Mouse (Mus musculus) forebrain, embryonic 14.5 days (tissue): ENCODE measurements around the gene Sprn. TPM values are rescaled to one million over a fixed set of nuclear protein-coding genes. Genes with fewer than 3 reads are reported as not detected.
"Not testable (repeated sequence)": the region's sequence is repeated elsewhere in the genome, so short reads cannot be mapped to it uniquely, and the experiment has no call there.

Source experiments
- ATAC-seq: fragments of 200-750 bp; cut with Nextera tagmentation; 2 replicates; pipeline ENCODE4 v1.8.0; 2017; ENCODE audit warnings: mild to moderate bottlenecking, moderate library complexity
- DNase-seq: peaks from one replicate; pipeline ENCODE4 v3.0.0-alpha.2; 2015; ENCODE audit warnings: low spot score
- H3K27ac ChIP-seq: fragments of 300-500 bp; sonication (generic); 2 replicates; pipeline ENCODE4 v1.5.1; 2014; ENCODE audit warnings: low read depth, mild to moderate bottlenecking, control low read depth, low read length, moderate library complexity
- H3K27me3 ChIP-seq: fragments of 300-500 bp; sonication (generic); replicated peaks from 2 replicates; pipeline ENCODE4 v1.6.1; 2014; ENCODE audit warnings: low read length, control low read depth, mixed read lengths; ENCODE audit not compliant: control insufficient read depth, insufficient read depth
- H3K36me3 ChIP-seq: fragments of 300-500 bp; sonication (generic); 2 replicates; pipeline ENCODE4 v1.6.1; 2014; ENCODE audit warnings: low read length, control low read depth; ENCODE audit not compliant: control insufficient read depth, insufficient read depth
- H3K4me1 ChIP-seq: fragments of 300-500 bp; sonication (generic); 2 replicates; pipeline ENCODE4 v1.6.1; 2014; ENCODE audit warnings: antibody characterized with exemption, low read length, control low read depth; ENCODE audit not compliant: control insufficient read depth, insufficient read depth
- H3K4me2 ChIP-seq: fragments of 300-500 bp; sonication (generic); 2 replicates; pipeline ENCODE4 v1.6.1; 2014; ENCODE audit warnings: mild to moderate bottlenecking, control low read depth, low read length
- H3K4me3 ChIP-seq: fragments of 300-500 bp; sonication (generic); 2 replicates; pipeline ENCODE4 v1.5.1; 2014; ENCODE audit warnings: low read depth, low read length, control low read depth
- H3K9ac ChIP-seq: fragments of 300-500 bp; sonication (generic); 2 replicates; pipeline ENCODE4 v1.6.1; 2014; ENCODE audit warnings: mild to moderate bottlenecking, low read length, control low read depth, moderate library complexity
- H3K9me3 ChIP-seq: fragments of 300-500 bp; sonication (generic); replicated peaks from 2 replicates; pipeline ENCODE4 v1.6.1; 2016; ENCODE audit warnings: low read length, control low read depth, mixed read lengths; ENCODE audit not compliant: control insufficient read depth
- WGBS: fragments of 180-500 bp; shearing (Covaris S2); extraction: QIAGEN DNeasy Blood & Tissue Kit; methylation state at CpG from one replicate; pipeline ENCODE4 v1.1.7; 2014; 5-methylcytosine and 5-hydroxymethylcytosine counted together
- polyA plus RNA-seq: library from polyadenylated mRNA; unstranded; fragments of >200 nt; fragmentation: Nextera tagmentation; extraction: Ambion mirVana; gene quantifications from 2 replicates; pipeline ENCODE4 v1.2.1, GENCODE M21; 2014

Gene Sprn
- polyA plus RNA-seq, 1 experiment from 2014 or later: 7.9 TPM

GRCm38 (mm10) chr7:140135106-140135770 lies 19.4 kb downstream of the Sprn start:
- ATAC-seq (no peak), DNase-seq (no peak)
- no peak overlapping the region for H3K4me2 ChIP-seq
- H3K9me3 ChIP-seq: no peaks in the 10 kb centered on the region
- peaks cover 3% of the 10 kb centered on the region; the same call in 1 of the 2 replicates for H3K4me1 ChIP-seq
- 90% methylated on average over 5 of the region's 5 CpGs for WGBS
- H3K4me3 ChIP-seq: no peak overlapping the region
- H3K27ac ChIP-seq: no peak overlapping the region
- no peaks in the 10 kb centered on the region for H3K36me3 ChIP-seq
- H3K27me3 ChIP-seq: no peaks in the 10 kb centered on the region
- H3K9ac ChIP-seq: no peak overlapping the region

GRCm38 (mm10) chr7:140134033-140134432 lies 20.6 kb downstream of the Sprn start:
- not testable (repeated sequence) for H3K9me3 ChIP-seq, H3K4me3 ChIP-seq, ATAC-seq, DNase-seq, H3K27me3 ChIP-seq, H3K36me3 ChIP-seq, H3K4me2 ChIP-seq, H3K4me1 ChIP-seq, H3K9ac ChIP-seq, H3K27ac ChIP-seq
- WGBS: 90% methylated on average over 4 of the region's 7 CpGs

- H3K27me3 ChIP-seq, H3K4me1 ChIP-seq, ATAC-seq, H3K9ac ChIP-seq, H3K4me2 ChIP-seq, H3K27ac ChIP-seq, H3K36me3 ChIP-seq, H3K9me3 ChIP-seq, DNase-seq, H3K4me3 ChIP-seq: not testable (repeated sequence)
- WGBS: 83% methylated on average over 7 of the region's 7 CpGs
These were observed 22.5 kb downstream of the Sprn start for GRCm38 (mm10) chr7:140132184-140132583.

- H3K27me3 ChIP-seq: no peaks in the 10 kb centered on the region
- WGBS: 89% methylated on average over 2 of the region's 2 CpGs
- H3K4me1 ChIP-seq: no peaks in the 10 kb centered on the region
- H3K4me3 ChIP-seq: no peak overlapping the region
- no peak overlapping the region for H3K4me2 ChIP-seq
- ATAC-seq: no peak
- no peak overlapping the region for H3K27ac ChIP-seq
- DNase-seq: no peak
- H3K9me3 ChIP-seq: no peaks in the 10 kb centered on the region
- H3K36me3 ChIP-seq: no peaks in the 10 kb centered on the region
- no peak overlapping the region for H3K9ac ChIP-seq
These were observed 26.8 kb downstream of the Sprn start for GRCm38 (mm10) chr7:140127911-140128310.

- ATAC-seq (no peak), DNase-seq (no peak)
- H3K4me3 ChIP-seq: no peak overlapping the region
- H3K27ac ChIP-seq: no peak overlapping the region
- no peaks in the 10 kb centered on the region for H3K36me3 ChIP-seq
- WGBS: 89% methylated on average over 3 of the region's 3 CpGs
- no peak overlapping the region for H3K9ac ChIP-seq
- no peaks in the 10 kb centered on the region for H3K9me3 ChIP-seq
- no peaks in the 10 kb centered on the region for H3K27me3 ChIP-seq
- no peak overlapping the region for H3K4me2 ChIP-seq
- no peaks in the 10 kb centered on the region for H3K4me1 ChIP-seq
These were observed 27.7 kb downstream of the Sprn start for GRCm38 (mm10) chr7:140126934-140127333.

GRCm38 (mm10) chr7:140126022-140126350 lies 28.7 kb downstream of the Sprn start:
- DNase-seq (no peak), ATAC-seq (no peak; the same call in 1 of the 2 replicates)
- no peaks in the 10 kb centered on the region for H3K27me3 ChIP-seq
- no peaks in the 10 kb centered on the region for H3K36me3 ChIP-seq
- no peak overlapping the region for H3K27ac ChIP-seq
- H3K4me3 ChIP-seq: peak overlapping the region; percentile 67
- WGBS: 10% methylated on average over 5 of the region's 5 CpGs
- H3K4me2 ChIP-seq: peak overlapping the region; percentile 82
- no peaks in the 10 kb centered on the region for H3K4me1 ChIP-seq
- H3K9me3 ChIP-seq: no peaks in the 10 kb centered on the region
- H3K9ac ChIP-seq: peak overlapping the region; percentile 82

- H3K4me1 ChIP-seq: no peaks in the 10 kb centered on the region
- peak overlapping the region; percentile 67 for H3K4me3 ChIP-seq
- no peak overlapping the region for H3K27ac ChIP-seq
- ATAC-seq (peak; percentile 97), DNase-seq (peak; percentile 90)
- no peaks in the 10 kb centered on the region for H3K27me3 ChIP-seq
- peak overlapping the region; percentile 82 for H3K9ac ChIP-seq
- H3K36me3 ChIP-seq: no peaks in the 10 kb centered on the region
- no peaks in the 10 kb centered on the region for H3K9me3 ChIP-seq
- 2% methylated on average over 40 of the region's 40 CpGs for WGBS
- H3K4me2 ChIP-seq: peak overlapping the region; percentile 82
These were observed 29.2 kb downstream of the Sprn start for GRCm38 (mm10) chr7:140125278-140126021.

GRCm38 (mm10) chr7:140124382-140124781 lies 30.3 kb downstream of the Sprn start:
- H3K27ac ChIP-seq: no peak overlapping the region
- no peaks in the 10 kb centered on the region for H3K27me3 ChIP-seq
- no peaks in the 10 kb centered on the region for H3K36me3 ChIP-seq
- no peak overlapping the region for H3K9ac ChIP-seq
- ATAC-seq: no peak
- H3K9me3 ChIP-seq: no peaks in the 10 kb centered on the region
- DNase-seq: no peak
- no peak overlapping the region for H3K4me3 ChIP-seq
- H3K4me2 ChIP-seq: no peak overlapping the region
- WGBS: 86% methylated on average over 1 of the region's 1 CpGs
- no peaks in the 10 kb centered on the region for H3K4me1 ChIP-seq

GRCm38 (mm10) chr7:140122765-140123164 lies 31.9 kb downstream of the Sprn start:
- Histone ChIP-seq H3K36me3 (no peaks in the 10 kb centered on the region), H3K4me1 (no peaks in the 10 kb centered on the region), H3K27ac (no peak overlapping the region), H3K9me3 (no peaks in the 10 kb centered on the region), H3K4me3 (no peak overlapping the region), H3K4me2 (no peak overlapping the region), H3K27me3 (no peaks in the 10 kb centered on the region), H3K9ac (no peak overlapping the region)
- WGBS: 37% methylated on average over 4 of the region's 4 CpGs
- no peak for ATAC-seq
- no peak for DNase-seq
